Mouse (Mus musculus): ENCODE measurements around the gene Eme2.
A peak's percentile ranks its signal among the peaks of the same experiment; 100 is the strongest.

Gene Eme2

GRCm38 (mm10) chr17:24896241-24896992 is 1.5 kb upstream of the Eme2 start, which contains the start of gene Nme3:
Nme3 (plus strand) TSS chr17:24896500.
- DNase-seq (ENCODE audit: low spot score): no peak

- DNase-seq (ENCODE audit: low spot score): no peak
These were observed 819 bp upstream of the Eme2 start for GRCm38 (mm10) chr17:24895571-24896240.

DNA sequence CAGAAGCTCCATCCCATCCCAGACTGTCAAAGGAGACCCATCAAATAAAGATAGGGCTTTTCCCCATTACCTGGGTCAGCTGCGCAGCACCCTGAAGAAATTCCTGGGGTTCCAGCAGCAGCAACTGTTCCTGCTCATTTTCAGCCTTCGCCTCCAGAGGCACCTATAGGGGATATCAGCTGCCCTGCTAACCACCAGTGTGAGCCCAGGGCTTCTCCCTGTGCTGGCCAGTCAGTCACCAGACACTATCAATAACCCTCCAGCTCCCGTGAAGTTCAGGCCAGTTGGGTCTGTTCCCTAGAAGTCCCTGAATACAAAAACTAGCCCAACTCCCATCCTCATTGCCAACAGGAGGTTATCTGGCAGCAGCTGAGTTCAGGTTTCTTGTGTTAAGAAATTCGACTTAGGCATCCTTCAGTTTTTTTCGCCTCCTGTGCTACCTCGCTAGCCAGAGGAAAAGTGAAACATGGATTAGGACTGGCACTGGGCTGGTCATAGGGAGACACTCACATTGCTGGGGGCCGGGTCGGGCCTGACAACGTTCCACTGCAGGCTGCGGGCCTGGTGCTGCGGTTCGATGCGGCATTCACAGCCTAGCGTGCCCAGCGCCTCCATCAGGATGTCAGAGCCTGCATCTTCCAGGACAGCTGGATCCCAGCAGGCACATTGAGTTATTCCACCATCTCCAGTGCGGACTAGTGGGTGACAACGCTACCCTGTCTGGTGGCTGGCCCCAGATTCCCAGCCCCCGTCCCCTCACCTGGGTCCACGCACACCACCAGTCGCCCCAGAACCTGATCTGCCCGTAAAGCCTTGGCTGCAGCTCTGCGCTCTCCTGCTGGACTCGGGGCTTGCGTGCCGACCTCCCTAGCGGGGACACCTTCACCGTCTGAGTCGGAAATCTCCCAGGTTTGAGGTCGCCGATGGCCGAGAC is 559 bp downstream of the Eme2 start:
- DNase-seq (ENCODE audit: low spot score): no peak

DNA sequence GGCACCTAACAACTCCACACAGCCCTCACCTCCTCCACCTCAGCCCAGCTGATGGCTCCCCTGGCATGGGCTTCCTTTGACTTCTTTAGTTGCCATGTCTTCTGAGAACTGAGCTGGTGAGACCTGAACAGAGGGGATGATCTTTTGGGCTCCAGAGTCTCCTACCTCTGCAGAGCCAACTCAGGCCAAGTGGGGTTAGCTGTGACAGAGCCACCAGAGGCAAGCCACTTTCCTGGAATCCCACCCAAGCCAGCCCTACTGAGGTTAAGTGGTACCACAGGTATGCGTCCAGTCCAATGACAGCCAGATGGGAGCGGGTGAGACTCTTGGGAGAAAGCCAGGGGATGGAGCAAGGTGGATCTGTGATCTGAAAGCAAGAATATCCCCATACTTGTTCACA is 1.6 kb downstream of the Eme2 start:
- no peak for DNase-seq (ENCODE audit: low spot score)

GRCm38 (mm10) chr17:24892785-24893184 is 2.1 kb downstream of the Eme2 start:
- no peak for DNase-seq (ENCODE audit: low spot score)

DNA sequence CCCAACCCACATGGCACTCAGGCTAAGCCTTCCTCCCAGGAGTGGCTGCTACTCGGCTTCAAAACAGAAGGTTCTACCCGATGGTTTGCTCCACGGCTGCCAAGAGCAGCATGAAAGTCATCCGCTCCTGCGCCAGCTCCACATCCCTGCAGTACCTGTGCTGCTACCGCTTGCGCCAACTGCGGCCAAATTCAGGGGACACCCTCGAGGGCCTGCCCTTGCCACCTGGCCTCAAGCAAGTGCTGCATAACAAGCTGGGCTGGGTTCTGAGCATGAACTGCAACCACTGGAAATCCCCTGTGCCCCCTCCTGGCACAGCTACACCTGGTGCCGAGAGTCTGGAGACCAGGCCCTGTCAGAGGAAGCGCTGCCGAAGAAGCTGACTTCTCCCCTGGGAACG is 3.6 kb downstream of the Eme2 start:
- no peak for DNase-seq (ENCODE audit: low spot score)

DNA sequence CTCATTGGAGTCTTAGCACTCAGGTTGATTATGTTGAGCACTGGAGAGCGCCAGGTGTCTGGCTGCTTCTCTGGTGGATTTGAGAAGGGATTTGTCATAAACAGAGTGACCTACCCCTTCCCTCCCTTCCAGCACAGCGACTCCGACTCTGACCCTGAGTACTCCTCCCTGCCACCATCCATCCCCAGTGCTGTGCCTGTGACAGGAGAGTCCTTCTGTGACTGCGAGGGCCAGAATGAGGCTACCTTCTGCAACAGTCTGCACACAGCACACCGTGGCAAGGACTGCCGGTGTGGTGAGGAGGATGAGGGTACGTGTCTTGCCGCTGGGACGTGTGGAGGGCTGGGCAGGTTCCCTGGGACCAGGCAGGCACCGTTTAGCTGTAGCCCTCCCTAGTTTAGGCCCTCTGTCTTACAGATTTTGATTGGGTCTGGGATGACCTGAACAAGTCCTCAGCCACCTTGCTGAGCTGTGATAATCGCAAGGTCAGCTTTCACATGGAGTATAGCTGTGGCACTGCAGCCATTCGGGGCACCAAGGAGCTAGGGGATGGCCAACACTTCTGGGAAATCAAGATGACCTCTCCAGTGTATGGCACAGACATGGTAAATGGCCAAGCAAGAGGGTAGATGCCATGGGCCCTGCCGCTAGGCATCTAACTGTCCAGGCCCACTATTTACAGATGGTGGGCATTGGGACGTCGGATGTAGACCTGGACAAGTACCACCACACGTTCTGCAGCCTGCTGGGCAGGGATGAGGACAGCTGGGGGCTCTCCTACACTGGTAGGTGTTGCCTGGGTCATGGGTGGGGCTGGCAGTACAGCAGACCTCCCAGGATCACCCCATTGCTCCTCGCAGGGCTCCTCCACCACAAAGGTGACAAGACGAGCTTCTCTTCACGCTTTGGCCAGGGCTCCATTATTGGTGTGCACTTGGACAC is 4.5 kb downstream of the Eme2 start:
- DNase-seq (ENCODE audit: low spot score): no peak

DNA sequence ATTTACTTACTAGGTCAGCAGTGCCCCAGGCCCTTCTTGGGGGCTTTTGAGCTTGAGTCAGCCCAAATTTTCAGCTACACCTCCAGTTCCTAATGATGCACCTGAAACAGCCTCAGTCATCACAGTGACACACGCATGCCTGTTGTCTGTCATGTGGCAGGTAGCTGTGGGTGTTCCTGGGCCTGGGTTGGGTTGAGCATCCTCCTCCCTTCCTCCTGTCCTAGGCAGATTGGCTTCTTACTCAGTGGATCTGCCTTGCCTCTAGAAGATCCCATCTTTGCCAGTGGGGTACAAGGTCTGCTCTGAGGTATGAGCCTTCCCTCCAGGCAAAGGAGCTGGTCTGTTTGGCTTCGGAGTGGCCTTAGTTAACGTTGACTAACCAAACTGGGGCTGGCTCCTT is 6.0 kb downstream of the Eme2 start:
- no peak for DNase-seq (ENCODE audit: low spot score)

DNA sequence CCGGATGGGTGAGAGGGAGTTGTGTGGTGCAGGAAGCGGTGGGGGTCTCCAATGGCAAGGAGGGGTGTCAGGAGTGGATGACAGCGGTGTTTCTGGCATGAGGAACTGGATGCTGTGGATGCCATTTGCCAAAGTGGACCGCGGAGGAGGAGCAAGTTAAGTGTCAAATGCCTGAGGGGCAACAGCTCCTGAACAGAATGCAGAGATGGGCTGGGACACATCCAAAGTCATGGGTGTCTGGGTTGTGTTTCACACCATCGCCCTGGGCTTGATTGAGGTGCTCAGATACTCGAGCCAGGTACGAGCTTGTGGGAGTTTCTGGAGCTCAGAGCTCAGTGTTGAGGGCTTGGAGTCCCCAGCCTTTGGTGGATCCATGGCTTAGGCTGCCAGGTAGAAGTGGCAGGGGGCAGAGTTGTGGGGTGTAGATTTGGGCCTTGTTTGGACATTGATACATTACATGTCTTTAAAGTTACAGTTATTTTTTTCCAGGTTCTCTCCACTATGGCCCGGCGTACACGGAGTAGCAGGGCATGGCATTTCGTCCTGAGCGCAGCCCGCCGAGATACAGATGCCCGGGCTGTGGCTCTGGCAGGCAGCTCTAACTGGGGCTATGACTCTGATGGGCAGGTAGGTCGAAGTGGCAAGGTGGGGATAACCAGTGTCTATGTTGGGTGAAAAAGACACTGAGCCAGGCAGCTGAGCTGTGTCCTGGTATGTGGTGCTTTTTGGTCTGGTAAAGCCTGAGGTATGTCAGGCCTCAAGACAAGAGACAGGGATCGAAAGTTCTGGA is 7.4 kb downstream of the Eme2 start:
- no peak for DNase-seq (ENCODE audit: low spot score)

- DNase-seq (ENCODE audit: low spot score): no peak
These were observed 8.0 kb downstream of the Eme2 start for GRCm38 (mm10) chr17:24886932-24887271.

- peak; percentile 99 for DNase-seq (ENCODE audit: low spot score)
These were observed 8.6 kb downstream of the Eme2 start, which contains the start of the genes Nubp2 and Spsb3 for GRCm38 (mm10) chr17:24886134-24886931. Nubp2 (minus strand) TSS chr17:24886349. Spsb3 (plus strand) TSS chr17:24886643.

- DNase-seq (ENCODE audit: low spot score): no peak
These were observed 9.3 kb downstream of the Eme2 start for GRCm38 (mm10) chr17:24885356-24886133.

GRCm38 (mm10) chr17:24884391-24884790 is 10.5 kb downstream of the Eme2 start:
- DNase-seq (ENCODE audit: low spot score): no peak

DNA sequence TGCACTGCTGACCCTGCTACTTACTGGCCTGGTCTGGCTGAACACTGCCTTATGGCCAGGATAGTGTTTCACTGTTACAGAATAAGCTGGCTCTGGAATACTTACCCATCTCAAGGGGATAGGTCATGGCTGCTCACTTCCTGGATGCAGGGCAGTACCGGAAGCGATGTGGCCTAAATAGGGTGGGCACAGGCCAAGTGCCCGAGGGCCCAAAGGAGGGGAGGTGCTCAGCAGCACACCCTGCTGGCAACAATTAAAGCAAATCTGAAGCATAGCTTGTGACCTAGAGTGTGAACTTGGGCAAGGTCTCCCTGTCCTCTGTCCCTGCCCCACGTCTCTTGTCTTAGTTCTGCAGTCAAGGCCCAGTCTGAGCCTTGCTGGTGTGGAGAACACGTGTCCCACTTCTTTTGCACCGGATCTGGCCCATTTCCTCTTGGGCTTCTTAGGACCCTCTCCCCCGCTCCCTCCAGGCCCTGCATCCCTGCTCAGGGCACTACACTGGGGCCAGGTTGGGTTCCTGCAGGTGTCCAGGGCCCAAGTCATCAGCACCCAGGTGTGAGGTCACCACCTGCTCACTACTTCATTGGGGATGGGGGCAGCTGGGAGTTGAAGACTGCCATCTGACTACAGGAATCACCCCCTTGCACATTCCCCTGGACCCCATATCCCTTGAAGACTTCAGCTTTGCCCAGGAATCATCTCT is 13.0 kb downstream of the Eme2 start:
- DNase-seq (ENCODE audit: low spot score): no peak

GRCm38 (mm10) chr17:24878531-24878930 is 16.4 kb downstream of the Eme2 start:
- no peak for DNase-seq (ENCODE audit: low spot score)

DNA sequence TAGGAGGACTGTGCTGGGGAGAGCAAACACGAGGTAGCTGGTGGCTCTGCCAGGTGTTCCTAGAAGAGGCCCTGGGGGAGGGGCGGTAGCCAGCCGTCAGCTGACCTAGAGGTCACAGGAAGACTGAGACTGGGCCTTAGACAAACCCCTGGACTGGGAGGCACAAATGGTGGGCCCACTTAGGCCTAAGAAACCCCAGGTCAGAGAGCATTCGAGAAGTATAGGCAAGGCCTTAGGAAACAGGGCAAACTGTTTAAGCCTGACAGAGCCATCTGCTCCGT is 16.8 kb downstream of the Eme2 start:
- DNase-seq (ENCODE audit: low spot score): no peak

DNA sequence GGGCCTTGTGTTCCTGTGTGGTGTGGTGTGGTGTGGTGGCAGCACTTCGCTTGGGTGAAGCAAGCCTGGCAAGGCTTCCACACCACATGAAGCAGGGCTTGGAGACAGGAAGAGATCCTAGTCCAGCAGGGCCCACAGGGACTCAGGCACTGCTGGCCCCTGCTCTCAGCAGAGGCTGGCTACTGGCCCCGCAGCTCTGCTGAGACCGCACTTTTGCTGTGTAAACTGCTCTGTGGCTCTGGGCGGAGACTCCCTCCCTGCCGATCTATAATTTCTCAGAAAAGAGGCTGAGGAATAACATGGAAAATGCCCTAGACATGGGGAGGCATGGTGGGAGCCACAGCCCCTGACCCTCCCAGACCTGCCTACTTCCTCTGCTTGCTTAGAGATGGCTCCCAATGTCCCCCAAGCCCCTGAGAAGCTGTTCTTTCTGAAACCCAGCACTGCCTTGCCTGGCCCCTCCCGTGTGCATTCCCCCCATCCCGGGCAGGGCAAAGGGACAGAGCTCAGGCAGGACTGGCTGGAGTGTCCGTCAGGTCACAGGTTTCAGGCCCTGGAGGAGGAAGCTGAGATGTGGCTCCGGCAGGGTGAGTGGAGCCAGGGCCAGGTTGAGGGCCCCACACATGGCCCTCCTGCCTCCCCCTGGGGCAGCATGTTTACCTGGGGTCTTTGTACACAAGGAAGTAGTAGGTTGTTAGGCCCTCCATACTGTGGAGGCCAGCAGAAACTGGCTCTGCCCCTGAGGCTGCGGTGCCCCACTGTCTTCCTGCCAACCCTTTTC is 17.4 kb downstream of the Eme2 start:
- no peak for DNase-seq (ENCODE audit: low spot score)

DNA sequence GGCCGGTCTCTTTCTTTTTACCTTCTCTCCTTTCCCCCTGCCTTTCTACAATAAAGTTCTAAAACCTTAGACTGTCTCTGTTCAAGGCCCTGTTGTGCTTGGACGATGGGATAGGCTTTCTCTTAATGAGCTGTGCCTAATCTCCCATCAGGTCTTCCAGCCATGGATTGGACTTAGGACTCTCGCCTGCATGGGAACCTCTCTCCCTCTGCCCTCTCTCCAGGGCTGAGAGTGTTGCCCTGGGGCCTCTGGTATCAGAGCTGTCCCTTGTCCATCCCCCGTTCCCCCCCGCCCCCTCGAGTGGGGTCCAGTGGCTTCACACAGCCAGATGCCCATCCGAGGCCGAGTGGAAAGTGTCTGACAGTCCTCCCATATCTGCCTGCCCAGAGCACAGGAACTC is 19.9 kb downstream of the Eme2 start:
- DNase-seq (ENCODE audit: low spot score): no peak

All from layer of hippocampus, adult 9-10 months (tissue).